Mouse (Mus musculus): Measurements from ENCODE around the gene Adam12.

Adam12 gene

GRCm38 (mm10) chr7:134231378-134232346 is at the start of gene Adam12:
Adam12 (minus strand) TSS chr7:134232146.
- no peak for DNase-seq (ENCODE audit: low read depth, low spot score)

- no peak for DNase-seq (ENCODE audit: low read depth, low spot score)
These were observed 41.0 kb upstream of the Adam12 start for GRCm38 (mm10) chr7:134272956-134273355.

GRCm38 (mm10) chr7:134272421-134272820 is 40.5 kb upstream of the Adam12 start:
- DNase-seq (ENCODE audit: low read depth, low spot score): no peak

- no peak for DNase-seq (ENCODE audit: low read depth, low spot score)
These were observed 33.8 kb upstream of the Adam12 start for GRCm38 (mm10) chr7:134265783-134266182.

- peak; percentile 65 for DNase-seq (ENCODE audit: low read depth, low spot score)
These were observed 31.4 kb upstream of the Adam12 start for GRCm38 (mm10) chr7:134263146-134263906.

GRCm38 (mm10) chr7:134261003-134261701 is 29.2 kb upstream of the Adam12 start:
- DNase-seq (ENCODE audit: low read depth, low spot score): no peak

- no peak for DNase-seq (ENCODE audit: low read depth, low spot score)
These were observed 18.4 kb upstream of the Adam12 start for GRCm38 (mm10) chr7:134250273-134250870.

- no peak for DNase-seq (ENCODE audit: low read depth, low spot score)
These were observed 16.1 kb upstream of the Adam12 start for GRCm38 (mm10) chr7:134248041-134248440.

GRCm38 (mm10) chr7:134246624-134247023 is 14.7 kb upstream of the Adam12 start:
- DNase-seq (ENCODE audit: low read depth, low spot score): no peak

GRCm38 (mm10) chr7:134242773-134243172 is 10.8 kb upstream of the Adam12 start:
- DNase-seq (ENCODE audit: low read depth, low spot score): no peak

- no peak for DNase-seq (ENCODE audit: low read depth, low spot score)
These were observed 9.3 kb upstream of the Adam12 start for GRCm38 (mm10) chr7:134241212-134241611.

- DNase-seq (ENCODE audit: low read depth, low spot score): no peak
These were observed 8.6 kb upstream of the Adam12 start for GRCm38 (mm10) chr7:134240579-134240978.

- no peak for DNase-seq (ENCODE audit: low read depth, low spot score)
These were observed 6.9 kb upstream of the Adam12 start for GRCm38 (mm10) chr7:134238863-134239262.

- no peak for DNase-seq (ENCODE audit: low read depth, low spot score)
These were observed 5.4 kb upstream of the Adam12 start for GRCm38 (mm10) chr7:134237356-134237755.

- no peak for DNase-seq (ENCODE audit: low read depth, low spot score)
These were observed 4.8 kb upstream of the Adam12 start for GRCm38 (mm10) chr7:134236727-134237126.

- DNase-seq (ENCODE audit: low read depth, low spot score): no peak
These were observed 3.6 kb upstream of the Adam12 start for GRCm38 (mm10) chr7:134235552-134235951.

GRCm38 (mm10) chr7:134230708-134231107 is 1.2 kb downstream of the Adam12 start:
- DNase-seq (ENCODE audit: low read depth, low spot score): no peak

GRCm38 (mm10) chr7:134229899-134230298 is 2.0 kb downstream of the Adam12 start:
- DNase-seq (ENCODE audit: low read depth, low spot score): no peak

- peak; percentile 46 for DNase-seq (ENCODE audit: low read depth, low spot score)
These were observed 4.0 kb downstream of the Adam12 start for GRCm38 (mm10) chr7:134227773-134228455.

GRCm38 (mm10) chr7:134227101-134227500 is 4.8 kb downstream of the Adam12 start:
- no peak for DNase-seq (ENCODE audit: low read depth, low spot score)

GRCm38 (mm10) chr7:134226231-134226630 is 5.7 kb downstream of the Adam12 start:
- no peak for DNase-seq (ENCODE audit: low read depth, low spot score)

All from forelimb bud, embryonic 11.5 days (tissue).